24 mouse cellular contexts compared by ENCODE assay signal in the genomic region with DNA sequence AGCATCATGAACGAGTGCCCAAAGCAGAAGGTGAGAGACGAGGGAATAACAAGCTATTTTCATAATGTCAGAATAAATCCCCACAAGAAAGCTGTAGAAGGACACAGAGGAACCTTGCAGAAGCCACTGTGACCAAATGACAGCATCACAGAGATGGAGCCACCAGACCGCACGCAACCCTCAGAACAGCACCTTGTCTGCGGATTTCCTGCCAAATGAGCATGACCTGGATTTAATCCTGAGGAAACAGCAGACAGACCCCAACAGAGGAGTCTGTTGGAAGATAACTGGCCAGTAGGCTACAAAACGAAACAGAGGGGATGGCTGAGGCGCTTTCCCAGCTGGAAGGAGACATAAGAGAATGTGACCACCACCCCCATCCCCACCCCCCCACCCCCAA.
DNase-seq lines count a peak whose midpoint lies in the region; ATAC-seq and TF ChIP-seq lines count a peak whose summit lies in the region.
"Had no signal": no experiment of that assay in that cellular context is flagged by ENCODE, and none has a peak within 500 bp of the region (broad histone marks: within the 10 kb centered on the region; RNA-seq: fewer than 3 reads in every experiment).

No protein-coding gene starts in this region.

- peak overlapping the region; percentile 69; the same call in 1 of the 2 replicates for H3K27ac ChIP-seq in heart, embryonic 10.5 days
- no peak overlapping the region for H3K27ac ChIP-seq in hindbrain, postnatal 0 days
- no peak overlapping the region for H3K27ac ChIP-seq in hindbrain, embryonic 11.5 days (ENCODE audit: low read depth, low read length)
- no peak overlapping the region for H3K27ac ChIP-seq in midbrain, postnatal 0 days (ENCODE audit: low read depth, low read length)
- H3K27ac ChIP-seq in midbrain, embryonic 10.5 days (replicated peaks), result no peak overlapping the region
- H3K27ac ChIP-seq: embryonic facial prominence, embryonic 15.5 days; forebrain, embryonic 10.5 days; gastrocnemius, adult 2 months; hindbrain, embryonic 13.5 days; kidney, postnatal 0 days had no signal

- no peak for ATAC-seq in hindbrain, postnatal 0 days
- ATAC-seq in hindbrain, embryonic 11.5 days (ENCODE audit: low FRiP score), result no peak
- ATAC-seq in midbrain, postnatal 0 days (ENCODE audit: low FRiP score), result no peak
- ATAC-seq: activated CD4-positive, CD25-positive, alpha-beta regulatory T cell, adult 4 months; forebrain, embryonic 14.5 days; intestine, embryonic 16.5 days; Patski had no signal

- no peak overlapping the region for H3K9ac ChIP-seq in hindbrain, postnatal 0 days (replicated peaks; ENCODE audit: low read length)
- H3K9ac ChIP-seq in hindbrain, embryonic 11.5 days (ENCODE audit: low read depth, low read length), result no peak overlapping the region
- no peak overlapping the region for H3K9ac ChIP-seq in midbrain, postnatal 0 days (replicated peaks; ENCODE audit: low read length, poor library complexity, severe bottlenecking)
- H3K9ac ChIP-seq: embryonic facial prominence, embryonic 15.5 days; hindbrain, embryonic 13.5 days had no signal

- H3K27me3 ChIP-seq in heart, embryonic 10.5 days (ENCODE audit: insufficient read depth, poor library complexity, severe bottlenecking), result no peaks in the 10 kb centered on the region
- H3K27me3 ChIP-seq in hindbrain, postnatal 0 days (ENCODE audit: insufficient read depth, low read length), result no peaks in the 10 kb centered on the region
- H3K27me3 ChIP-seq in hindbrain, embryonic 11.5 days (ENCODE audit: control insufficient read depth, insufficient read depth, low read length), result no peaks in the 10 kb centered on the region
- no peaks in the 10 kb centered on the region for H3K27me3 ChIP-seq in midbrain, postnatal 0 days (ENCODE audit: insufficient read depth, low read length)
- no peaks in the 10 kb centered on the region; the same call in 1 of the 2 replicates for H3K27me3 ChIP-seq in midbrain, embryonic 10.5 days (ENCODE audit: low read depth, poor library complexity, severe bottlenecking)
- H3K27me3 ChIP-seq: CH12.LX; embryonic facial prominence, embryonic 15.5 days; Patski had no signal

- no peak overlapping the region for H3K4me3 ChIP-seq in heart, embryonic 10.5 days
- no peak overlapping the region for H3K4me3 ChIP-seq in hindbrain, postnatal 0 days (ENCODE audit: low read length)
- H3K4me3 ChIP-seq in hindbrain, embryonic 11.5 days (ENCODE audit: low read depth, low read length), result no peak overlapping the region
- H3K4me3 ChIP-seq in midbrain, postnatal 0 days (ENCODE audit: low read depth, low read length), result no peak overlapping the region
- H3K4me3 ChIP-seq in midbrain, embryonic 10.5 days, result no peak overlapping the region
- H3K4me3 ChIP-seq: embryonic facial prominence, embryonic 15.5 days; erythroblast, embryonic 14.5 days; forebrain, embryonic 10.5 days; gastrocnemius, adult 2 months; hindbrain, embryonic 13.5 days had no signal

- DNase-seq in cerebellum, postnatal 10 days, result peak; percentile 73 to 78
- no peak for DNase-seq in cerebellum, adult 9-10 months
- no peak for DNase-seq in heart, embryonic 10.5 days (ENCODE audit: low spot score)
- no peak for DNase-seq in heart, adult 9 months (ENCODE audit: low spot score in 2 of 2)
- peak; percentile 42 for DNase-seq in hindbrain, postnatal 0 days (ENCODE audit: low spot score)
- no peak for DNase-seq in hindbrain, embryonic 11.5 days (ENCODE audit: low spot score)
- peak; percentile 31 for DNase-seq in midbrain, postnatal 0 days (ENCODE audit: low spot score)
- DNase-seq in midbrain, embryonic 10.5 days (ENCODE audit: low spot score), result no peak
- DNase-seq: adrenal gland, postnatal 14 days; embryo, embryonic 11 days; gastrocnemius, adult 2 months; gastrocnemius, postnatal 25 days; heart, postnatal 4 days; kidney, adult 9 months had no signal

- 50% methylated on average over 7 of the region's 7 CpGs for WGBS in heart, embryonic 10.5 days
- 67% methylated on average over 7 of the region's 7 CpGs for WGBS in hindbrain, postnatal 0 days
- 71% methylated on average over 7 of the region's 7 CpGs for WGBS in hindbrain, embryonic 11.5 days
- 60% methylated on average over 7 of the region's 7 CpGs for WGBS in midbrain, postnatal 0 days
- 73% methylated on average over 7 of the region's 7 CpGs for WGBS in midbrain, embryonic 10.5 days

- TF ChIP-seq CTCF in hindbrain, postnatal 0 days (IDR thresholded peaks at IDR 0.05; ENCODE audit: low read depth), result no peak
- no peak for TF ChIP-seq CTCF in midbrain, postnatal 0 days (IDR thresholded peaks at IDR 0.05)

- H3K9me3 ChIP-seq in heart, embryonic 10.5 days, result no peaks in the 10 kb centered on the region
- H3K9me3 ChIP-seq in hindbrain, postnatal 0 days (ENCODE audit: low read length), result no peaks in the 10 kb centered on the region
- H3K9me3 ChIP-seq in hindbrain, embryonic 11.5 days (ENCODE audit: control insufficient read depth, low read length), result no peaks in the 10 kb centered on the region
- no peaks in the 10 kb centered on the region for H3K9me3 ChIP-seq in midbrain, postnatal 0 days (ENCODE audit: low read length)
- no peaks in the 10 kb centered on the region for H3K9me3 ChIP-seq in midbrain, embryonic 10.5 days (replicated peaks)
- H3K9me3 ChIP-seq: embryonic facial prominence, embryonic 15.5 days; forebrain, embryonic 10.5 days; hindbrain, embryonic 13.5 days had no signal

- H3K4me2 ChIP-seq in hindbrain, postnatal 0 days (ENCODE audit: low read depth, low read length), result no peak overlapping the region
- H3K4me2 ChIP-seq in hindbrain, embryonic 11.5 days (replicated peaks; ENCODE audit: low read depth, low read length), result no peak overlapping the region
- no peak overlapping the region for H3K4me2 ChIP-seq in midbrain, postnatal 0 days (ENCODE audit: low read depth, low read length, poor library complexity, severe bottlenecking)
- H3K4me2 ChIP-seq: embryonic facial prominence, embryonic 15.5 days; hindbrain, embryonic 13.5 days had no signal

- H3K4me1 ChIP-seq in heart, embryonic 10.5 days, result peaks cover 49% of the 10 kb centered on the region
- H3K4me1 ChIP-seq in hindbrain, postnatal 0 days (ENCODE audit: insufficient read depth, low read length), result peaks cover 9% of the 10 kb centered on the region; the same call in 1 of the 2 replicates
- no peaks in the 10 kb centered on the region for H3K4me1 ChIP-seq in hindbrain, embryonic 11.5 days (replicated peaks; ENCODE audit: control insufficient read depth, insufficient read depth, low read length)
- no peaks in the 10 kb centered on the region; the same call in 1 of the 2 replicates for H3K4me1 ChIP-seq in midbrain, postnatal 0 days (ENCODE audit: insufficient read depth, low read length)
- peaks cover 19% of the 10 kb centered on the region for H3K4me1 ChIP-seq in midbrain, embryonic 10.5 days

- no peaks in the 10 kb centered on the region for H3K36me3 ChIP-seq in heart, embryonic 10.5 days
- no peaks in the 10 kb centered on the region for H3K36me3 ChIP-seq in hindbrain, postnatal 0 days (ENCODE audit: insufficient read depth, low read length)
- H3K36me3 ChIP-seq in hindbrain, embryonic 11.5 days (ENCODE audit: control insufficient read depth, insufficient read depth, low read length), result no peaks in the 10 kb centered on the region
- H3K36me3 ChIP-seq in midbrain, postnatal 0 days (ENCODE audit: insufficient read depth, low read length), result no peaks in the 10 kb centered on the region
- no peaks in the 10 kb centered on the region for H3K36me3 ChIP-seq in midbrain, embryonic 10.5 days
- H3K36me3 ChIP-seq: embryonic facial prominence, embryonic 15.5 days; forebrain, embryonic 10.5 days; hindbrain, embryonic 13.5 days had no signal

Comparison
In these comparisons a context has a peak if more than half of its experiments do, and no peak if none do; other contexts are left out.
1. DNase-seq: peak in cerebellum, postnatal 10 days (2 of 2), hindbrain, postnatal 0 days (single experiment) and midbrain, postnatal 0 days (single experiment); none in cerebellum, adult 9-10 months (single experiment), heart, embryonic 10.5 days (single experiment), heart, adult 9 months (0 of 2), hindbrain, embryonic 11.5 days (single experiment) and midbrain, embryonic 10.5 days (single experiment).